Mouse (Mus musculus) stomach, postnatal 0 days (tissue): Measurements from ENCODE around the gene Frat1. TPM values are rescaled to one million over a fixed set of nuclear protein-coding genes. Genes with fewer than 3 reads are reported as not detected.

ENCODE experiments used
- ATAC-seq: fragments of 200-750 bp; cut with Nextera tagmentation; 2 replicates; pipeline ENCODE4 v1.8.0; 2017; ENCODE audit not compliant: low FRiP score, low TSS enrichment
- DNase-seq: peaks from one replicate; pipeline ENCODE4 v3.0.0-alpha.2; 2016; ENCODE audit warnings: low spot score
- H3K27ac ChIP-seq: fragments of 300-500 bp; sonication (generic); replicated peaks from 2 replicates; pipeline ENCODE4 v1.5.1; 2014; ENCODE audit warnings: mild to moderate bottlenecking, control low read depth
- H3K27me3 ChIP-seq: fragments of 300-500 bp; sonication (generic); 2 replicates; pipeline ENCODE4 v1.6.1; 2014; ENCODE audit warnings: low read length; ENCODE audit not compliant: control insufficient read depth, insufficient read depth
- H3K36me3 ChIP-seq: fragments of 300-500 bp; sonication (generic); 2 replicates; pipeline ENCODE4 v1.6.1; 2014; ENCODE audit warnings: low read length, mixed read lengths; ENCODE audit not compliant: control insufficient read depth, insufficient read depth
- H3K4me1 ChIP-seq: fragments of 300-500 bp; sonication (generic); replicated peaks from 2 replicates; pipeline ENCODE4 v1.6.1; 2014; ENCODE audit warnings: antibody characterized with exemption; ENCODE audit not compliant: control insufficient read depth, insufficient read depth
- H3K4me2 ChIP-seq: fragments of 300-500 bp; sonication (generic); replicated peaks from 2 replicates; pipeline ENCODE4 v1.6.1; 2014; ENCODE audit warnings: low read depth, mild to moderate bottlenecking, control low read depth, moderate library complexity
- H3K4me3 ChIP-seq: fragments of 300-500 bp; sonication (generic); 2 replicates; pipeline ENCODE4 v1.5.1; 2014; ENCODE audit warnings: low read depth, low read length, control low read depth
- H3K9ac ChIP-seq: fragments of 300-500 bp; sonication (generic); 2 replicates; pipeline ENCODE4 v1.6.1; 2014; ENCODE audit warnings: mild to moderate bottlenecking, low read length, control low read depth, mixed read lengths
- H3K9me3 ChIP-seq: fragments of 300-500 bp; sonication (generic); 2 replicates; pipeline ENCODE4 v1.6.1; 2016; ENCODE audit warnings: low read length; ENCODE audit not compliant: control insufficient read depth
- CTCF ChIP-seq: IDR thresholded peaks from 2 replicates; pipeline ENCODE4 v1.5.1; 2016; ENCODE audit warnings: antibody characterized with exemption, low read depth, mild to moderate bottlenecking, moderate library complexity
- EP300 ChIP-seq: optimal IDR thresholded peaks from 2 replicates; pipeline ENCODE3; 2016; ENCODE audit warnings: antibody characterized with exemption
- WGBS: fragments of 180-500 bp; shearing (Covaris S2); extraction: QIAGEN DNeasy Blood & Tissue Kit; methylation state at CpG from one replicate; pipeline ENCODE4 v1.1.7; 2014; 5-methylcytosine and 5-hydroxymethylcytosine counted together
- polyA plus RNA-seq: library from polyadenylated mRNA; unstranded; fragments of >200 nt; fragmentation: Nextera tagmentation; extraction: Ambion mirVana; gene quantifications from 2 replicates; pipeline ENCODE4 v1.2.1, GENCODE M21; 2015

The Frat1 gene
- polyA plus RNA-seq, 1 experiment from 2014 or later: 9.3 TPM

- 88% methylated on average over 2 of the region's 2 CpGs for WGBS
- H3K36me3 ChIP-seq: peaks cover 4% of the 10 kb centered on the region; the same call in 1 of the 2 replicates
Measured at GRCm38 (mm10) chr19:41872285-41872684, 42.5 kb downstream of the Frat1 start.

DNA sequence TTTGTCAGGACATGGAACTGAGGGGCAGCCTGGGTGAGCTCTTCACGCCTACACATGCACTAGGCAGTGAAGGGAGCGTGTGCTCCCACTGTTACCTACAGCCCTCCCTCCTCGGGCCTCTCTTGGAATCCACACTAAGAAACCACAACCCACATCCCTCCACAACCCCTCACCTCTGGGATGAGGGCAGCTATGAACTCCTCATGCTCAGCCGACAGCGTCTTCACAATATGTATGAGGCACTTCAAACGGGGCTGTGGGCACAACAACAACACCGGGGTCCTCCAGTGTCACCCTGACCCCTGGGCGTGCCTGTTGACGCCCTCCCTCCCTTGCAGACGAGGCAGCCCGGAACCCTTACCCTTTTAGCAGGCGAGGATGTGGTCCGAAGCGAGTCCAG is 44.6 kb downstream of the Frat1 start:
- no peak for DNase-seq
- H3K4me3 ChIP-seq: no peak overlapping the region
- no peaks in the 10 kb centered on the region for H3K9me3 ChIP-seq
- no peak overlapping the region for H3K27ac ChIP-seq
- H3K4me2 ChIP-seq: no peak overlapping the region
- H3K36me3 ChIP-seq: peaks cover 6% of the 10 kb centered on the region; the same call in 1 of the 2 replicates
- TF ChIP-seq CTCF (no peak), EP300 (no peak)
- no peaks in the 10 kb centered on the region for H3K4me1 ChIP-seq
- WGBS: 90% methylated on average over 14 of the region's 14 CpGs
- no peaks in the 10 kb centered on the region for H3K27me3 ChIP-seq
- no peak overlapping the region for H3K9ac ChIP-seq
- ATAC-seq: no peak

More at GRCm38 (mm10) chr19:41872285-41872684, 42.5 kb downstream of the Frat1 start:
- no peaks in the 10 kb centered on the region for H3K27me3 ChIP-seq
- H3K9ac ChIP-seq: no peak overlapping the region
- H3K4me2 ChIP-seq: no peak overlapping the region
- DNase-seq (no peak), ATAC-seq (no peak)
- H3K27ac ChIP-seq: no peak overlapping the region
- H3K4me3 ChIP-seq: no peak overlapping the region
- TF ChIP-seq EP300 (no peak), CTCF (no peak)
- H3K4me1 ChIP-seq: no peaks in the 10 kb centered on the region
- H3K9me3 ChIP-seq: no peaks in the 10 kb centered on the region

- DNase-seq: peak; percentile 64
- Histone ChIP-seq H3K4me1 (no peaks in the 10 kb centered on the region), H3K27me3 (no peaks in the 10 kb centered on the region), H3K9me3 (no peaks in the 10 kb centered on the region), H3K27ac (no peak overlapping the region), H3K36me3 (peaks cover 15% of the 10 kb centered on the region), H3K4me2 (no peak overlapping the region), H3K4me3 (no peak overlapping the region), H3K9ac (no peak overlapping the region)
- 0 out of 2 replicates have a peak, but pooled peaks have one; percentile 68 for ATAC-seq
- no peak for TF ChIP-seq CTCF
- no peak for TF ChIP-seq EP300
- 89% methylated on average over 4 of the region's 4 CpGs for WGBS
Measured at GRCm38 (mm10) chr19:41881842-41882241, 52.1 kb downstream of the Frat1 start.

Other genes with a start within 250 kb of the Frat1 start
- gene Gm340, start 247.6 kb upstream of the Frat1 start, polyA plus RNA-seq: 0.82 and 1.0 TPM in 2 replicates
- gene Slit1, start 86.3 kb upstream of the Frat1 start, polyA plus RNA-seq: 0.25 and 0.28 TPM in 2 replicates
- gene Arhgap19, start 27.9 kb upstream of the Frat1 start, polyA plus RNA-seq: 2.7 and 3.5 TPM in 2 replicates
- 3.5 and 4.3 TPM in 2 replicates for gene Frat2, start 18.2 kb downstream of the Frat1 start, polyA plus RNA-seq
- gene Rrp12, start 66.2 kb downstream of the Frat1 start, polyA plus RNA-seq: 6.3 and 6.4 TPM in 2 replicates
- 334 and 339 TPM in 2 replicates for gene Pgam1, start 82.0 kb downstream of the Frat1 start, polyA plus RNA-seq
- 46.4 and 47.2 TPM in 2 replicates for gene Exosc1, start 103.5 kb downstream of the Frat1 start, polyA plus RNA-seq
- gene Zdhhc16, start 103.5 kb downstream of the Frat1 start, polyA plus RNA-seq: 37.4 and 42.0 TPM in 2 replicates
- 10.2 and 11.7 TPM in 2 replicates for gene Mms19, start 151.2 kb downstream of the Frat1 start, polyA plus RNA-seq
- 21.3 and 23.5 TPM in 2 replicates for gene Ubtd1, start 151.8 kb downstream of the Frat1 start, polyA plus RNA-seq
- 0.11 and 0.12 TPM in 2 replicates for gene Ankrd2, start 206.0 kb downstream of the Frat1 start, polyA plus RNA-seq
- gene Hoga1, start 215.6 kb downstream of the Frat1 start, polyA plus RNA-seq: 1.6 and 1.8 TPM in 2 replicates
- gene 4933411K16Rik, start 222.3 kb downstream of the Frat1 start, polyA plus RNA-seq: not detected in 2 replicates